Mouse (Mus musculus) ES-E14 (cell line): ENCODE measurements at regions not wholly inside any gene's neighbourhood (a gene's known extent, or its start where the extent isn't known, plus 50 kb on each side); places are given as distances from the start of the nearest gene placed in this dataset.

Experiments used
- DNase-seq: peaks from one replicate; pipeline ENCODE4 v3.0.0-alpha.2; 2013; ENCODE audit warnings: low read depth, low spot score
- H3K27ac ChIP-seq: 2 replicates; pipeline ENCODE4 v1.5.1; 2012; ENCODE audit warnings: low read depth, mild to moderate bottlenecking, low read length, moderate library complexity, mixed read lengths; ENCODE audit not compliant: poor library complexity, insufficient read depth, severe bottlenecking
- H3K36me3 ChIP-seq: 2 replicates; pipeline ENCODE4 v1.6.1; 2012; ENCODE audit warnings: mild to moderate bottlenecking, low read length, moderate library complexity, mixed read lengths; ENCODE audit not compliant: control insufficient read depth, poor library complexity, insufficient read depth, severe bottlenecking
- H3K4me1 ChIP-seq, 2 experiments: fragments of 150-350 bp in 1 of 2; sonication (generic) in 1 of 2; 2 replicates each; pipeline ENCODE4 v1.6.1; 2012; ENCODE audit warnings: low read length in 2 of 2, mild to moderate bottlenecking in 1 of 2, mixed read lengths in 1 of 2; ENCODE audit not compliant: control insufficient read depth in 2 of 2, insufficient read depth in 2 of 2, poor library complexity in 1 of 2
- H3K4me3 ChIP-seq, 2 experiments: fragments of 150-350 bp in 1 of 2; sonication (generic) in 1 of 2; 2 replicates each; pipeline ENCODE4 v1.5.1; 2012; ENCODE audit warnings: low read length in 2 of 2, low read depth in 1 of 2, mild to moderate bottlenecking in 1 of 2, mixed read lengths in 1 of 2; ENCODE audit not compliant: insufficient read depth in 1 of 2, poor library complexity in 1 of 2, severe bottlenecking in 1 of 2
- H3K9ac ChIP-seq: 2 replicates; pipeline ENCODE4 v1.6.1; 2012; ENCODE audit warnings: low read depth, mild to moderate bottlenecking, low read length, mixed read lengths; ENCODE audit not compliant: poor library complexity, insufficient read depth, severe bottlenecking
- H3K9me3 ChIP-seq: fragments of 150-350 bp; sonication (generic); 2 replicates; pipeline ENCODE4 v1.6.1; 2012; ENCODE audit warnings: low read depth, mild to moderate bottlenecking, low read length; ENCODE audit not compliant: control insufficient read depth, insufficient read depth
- CHD2 ChIP-seq: IDR thresholded peaks from 2 replicates; pipeline ENCODE4 v1.6.1; 2014; ENCODE audit warnings: mild to moderate bottlenecking, low read depth, low read length, inconsistent platforms
- HCFC1 ChIP-seq: IDR thresholded peaks from 2 replicates; pipeline ENCODE4 v1.6.1; 2012; ENCODE audit warnings: low read length, inconsistent platforms, borderline replicate concordance; ENCODE audit not compliant: insufficient read depth
- MAFK ChIP-seq: IDR thresholded peaks from 2 replicates; pipeline ENCODE4 v1.6.1; 2014; ENCODE audit warnings: mild to moderate bottlenecking, low read depth, low read length, inconsistent platforms; ENCODE audit not compliant: insufficient read depth
- ZC3H11A ChIP-seq: IDR thresholded peaks from 2 replicates; pipeline ENCODE4 v1.6.1; 2012; ENCODE audit warnings: low read depth, mild to moderate bottlenecking, inconsistent platforms, low read length, borderline replicate concordance
- ZNF384 ChIP-seq: IDR thresholded peaks from 2 replicates; pipeline ENCODE4 v1.6.1; 2012; ENCODE audit warnings: low read depth, low read length, inconsistent platforms
- in situ Hi-C, 2 experiments: fragments of 600-800 bp; cut with MboI; formaldehyde crosslinking; loops; one replicate each; pipeline ENCODE4 v1.15.1; 2025; ENCODE audit warnings: low sequenced_read_pairs in 2 of 2, inconsistent platforms in 1 of 2; ENCODE audit not compliant: unreplicated experiment in 2 of 2

- Histone ChIP-seq H3K4me3 (no peak overlapping the region), H3K36me3 (no peaks in the 10 kb centered on the region), H3K4me1 (no peaks in the 10 kb centered on the region), H3K9ac (no peak overlapping the region), H3K27ac (no peak overlapping the region), H3K9me3 (no peaks in the 10 kb centered on the region; the same call in 1 of the 2 replicates)
- in situ Hi-C loops, result no loop called here
- no peak for TF ChIP-seq CHD2
- TF ChIP-seq ZC3H11A, result no peak
- TF ChIP-seq ZNF384, result no peak
- DNase-seq, result no peak
Observed at GRCm38 (mm10) chr8:41823041-41823440, 406.2 kb upstream of the Frg1 start.

- Histone ChIP-seq H3K4me1 (no peaks in the 10 kb centered on the region), H3K27ac (no peak overlapping the region), H3K36me3 (no peaks in the 10 kb centered on the region), H3K4me3 (no peak overlapping the region), H3K9ac (no peak overlapping the region), H3K9me3 (no peaks in the 10 kb centered on the region; the same call in 1 of the 2 replicates)
- no peak for DNase-seq
- in situ Hi-C loops, result no loop called here
- no peak for TF ChIP-seq CHD2
- no peak for TF ChIP-seq ZNF384
- TF ChIP-seq HCFC1, result no peak
- TF ChIP-seq ZC3H11A, result no peak
- no peak for TF ChIP-seq MAFK
Observed at GRCm38 (mm10) chr8:41821676-41822075, 404.8 kb upstream of the Frg1 start.

- H3K9me3 ChIP-seq, result no peaks in the 10 kb centered on the region; the same call in 1 of the 2 replicates
Observed at GRCm38 (mm10) chr8:41820605-41821395, 403.9 kb upstream of the Frg1 start.

GRCm38 (mm10) chr8:41818577-41818976 is 401.7 kb upstream of the Frg1 start:
- Histone ChIP-seq H3K36me3 (no peaks in the 10 kb centered on the region), H3K9ac (no peak overlapping the region), H3K4me1 (no peaks in the 10 kb centered on the region), H3K4me3 (no peak overlapping the region), H3K27ac (no peak overlapping the region), H3K9me3 (no peaks in the 10 kb centered on the region; the same call in 1 of the 2 replicates)
- no peak for DNase-seq
- no peak for TF ChIP-seq HCFC1
- TF ChIP-seq MAFK, result no peak
- TF ChIP-seq CHD2, result no peak
- in situ Hi-C loops, result no loop called here

More at GRCm38 (mm10) chr8:41820605-41821395, 403.9 kb upstream of the Frg1 start:
- H3K36me3 ChIP-seq, result no peaks in the 10 kb centered on the region
- no peak for TF ChIP-seq CHD2
- TF ChIP-seq ZNF384, result no peak
- no peak for TF ChIP-seq MAFK
- no peak for TF ChIP-seq HCFC1
- TF ChIP-seq ZC3H11A, result no peak
- DNase-seq, result no peak
- no peaks in the 10 kb centered on the region for H3K4me1 ChIP-seq
- no peak overlapping the region for H3K9ac ChIP-seq
- H3K27ac ChIP-seq, result no peak overlapping the region
- in situ Hi-C loops, result no loop called here
- no peak overlapping the region for H3K4me3 ChIP-seq

- Histone ChIP-seq H3K9ac (no peak overlapping the region), H3K36me3 (no peaks in the 10 kb centered on the region), H3K4me3 (no peak overlapping the region), H3K27ac (no peak overlapping the region), H3K4me1 (no peaks in the 10 kb centered on the region), H3K9me3 (no peaks in the 10 kb centered on the region; the same call in 1 of the 2 replicates)
- no peak for DNase-seq
- TF ChIP-seq ZC3H11A (no peak), HCFC1 (no peak), ZNF384 (no peak), CHD2 (no peak), MAFK (no peak)
- in situ Hi-C loops, result no loop called here
Observed at GRCm38 (mm10) chr8:41818079-41818478, 401.2 kb upstream of the Frg1 start.
